Mouse (Mus musculus): ENCODE measurements around the gene Vav2. TPM values are rescaled to one million over a fixed set of nuclear protein-coding genes. Genes with fewer than 3 reads are reported as not detected.

The Vav2 gene
- polyA plus RNA-seq, 1 experiment from 2014 or later = 7.5 TPM

- Histone ChIP-seq H3K27ac (ENCODE audit: low read depth) (no peak overlapping the region), H3K36me3 (ENCODE audit: control insufficient read depth, insufficient read depth, low read length) (no peaks in the 10 kb centered on the region), H3K4me2 (ENCODE audit: low read length) (no peak overlapping the region), H3K27me3 (replicated peaks; ENCODE audit: control insufficient read depth, insufficient read depth, low read length) (no peaks in the 10 kb centered on the region), H3K9ac (ENCODE audit: low read length) (no peak overlapping the region), H3K9me3 (ENCODE audit: control insufficient read depth, low read length) (no peaks in the 10 kb centered on the region), H3K4me3 (ENCODE audit: low read depth, low read length) (no peak overlapping the region), H3K4me1 (replicated peaks; ENCODE audit: control insufficient read depth, insufficient read depth, low read length) (peaks cover 24% of the 10 kb centered on the region)
- DNase-seq (ENCODE audit: low spot score) (peak; percentile 92), ATAC-seq (replicated peaks; ENCODE audit: low FRiP score, low TSS enrichment, low read depth) (no peak; the same call in 1 of the 2 replicates)
- WGBS = under 1% methylated on average over 4 of the region's 4 CpGs
Measured at GRCm38 (mm10) chr2:27428071-27428470, 1.2 kb upstream of the Vav2 start.

DNA sequence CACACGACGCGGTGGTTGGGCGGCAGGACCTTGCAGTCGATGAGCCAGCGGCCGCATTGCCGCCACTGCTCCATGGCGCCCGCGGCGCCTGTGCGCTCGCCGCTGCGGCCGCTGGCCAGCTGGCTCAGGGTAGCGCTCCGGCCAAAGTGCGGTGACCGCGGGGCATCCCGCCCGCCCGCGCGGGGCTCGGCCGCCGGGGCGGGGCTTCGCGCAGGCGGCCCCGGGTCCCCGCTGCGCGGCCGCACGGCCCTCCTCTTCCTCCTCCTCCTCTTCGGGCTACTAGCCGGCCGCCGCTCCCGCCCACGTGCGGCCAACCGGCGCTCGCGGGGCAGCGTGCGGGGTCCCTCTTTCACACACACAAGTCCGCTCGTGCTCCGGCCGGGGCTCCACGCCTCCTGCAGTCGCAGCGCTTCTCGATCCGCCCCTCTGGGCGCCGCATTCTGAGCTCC is 403 bp downstream of the Vav2 start:
- H3K4me2 ChIP-seq (ENCODE audit: low read length) = peak overlapping the region; percentile 97
- H3K27ac ChIP-seq (ENCODE audit: low read depth) = peak overlapping the region; percentile 74
- H3K9ac ChIP-seq (ENCODE audit: low read length) = peak overlapping the region; percentile 78
- H3K4me1 ChIP-seq (replicated peaks; ENCODE audit: control insufficient read depth, insufficient read depth, low read length) = peaks cover 30% of the 10 kb centered on the region
- no peaks in the 10 kb centered on the region for H3K36me3 ChIP-seq (ENCODE audit: control insufficient read depth, insufficient read depth, low read length)
- ATAC-seq (replicated peaks; ENCODE audit: low FRiP score, low TSS enrichment, low read depth) = peak; percentile 42
- H3K4me3 ChIP-seq (ENCODE audit: low read depth, low read length) = peak overlapping the region; percentile 89
- WGBS = under 1% methylated on average over 35 of the region's 64 CpGs
- no peak for DNase-seq (ENCODE audit: low spot score)
- H3K27me3 ChIP-seq (replicated peaks; ENCODE audit: control insufficient read depth, insufficient read depth, low read length) = no peaks in the 10 kb centered on the region
- H3K9me3 ChIP-seq (ENCODE audit: control insufficient read depth, low read length) = no peaks in the 10 kb centered on the region

DNA sequence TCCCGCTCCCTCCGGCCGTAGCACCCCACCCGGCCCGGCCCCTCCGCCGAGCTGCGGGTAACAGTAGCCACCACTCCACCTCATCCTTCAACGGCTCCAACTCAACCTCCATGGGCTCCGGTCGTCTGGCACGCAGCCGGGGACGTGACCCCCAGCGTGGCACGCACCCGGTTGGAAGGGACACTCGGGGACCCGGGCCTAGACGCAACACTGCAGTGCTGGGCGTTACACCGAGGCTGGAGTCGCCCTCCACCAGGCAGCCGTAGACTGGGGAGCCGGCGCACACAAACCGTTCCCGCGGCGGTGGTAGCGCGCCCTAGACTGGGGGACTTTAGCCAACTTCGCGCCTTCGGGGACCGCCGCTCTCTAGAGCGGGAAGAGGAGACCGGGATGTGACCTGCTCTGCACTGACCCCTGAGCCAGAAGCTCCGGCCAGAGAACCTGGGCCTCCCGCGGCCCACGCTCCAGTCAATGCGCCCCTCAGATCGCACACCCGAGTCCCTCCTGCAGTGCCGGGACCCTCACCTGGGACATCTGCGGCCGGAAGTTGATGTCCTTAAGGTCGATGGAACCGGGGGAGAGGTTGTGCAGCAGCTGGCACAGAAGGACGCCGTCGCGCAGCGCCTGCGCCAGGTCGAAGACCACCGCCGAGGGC is 955 bp downstream of the Vav2 start:
- H3K4me3 ChIP-seq (ENCODE audit: low read depth, low read length) = peak overlapping the region; percentile 89
- peak; percentile 78 for DNase-seq (ENCODE audit: low spot score)
- H3K9ac ChIP-seq (ENCODE audit: low read length) = peak overlapping the region; percentile 78
- H3K36me3 ChIP-seq (ENCODE audit: control insufficient read depth, insufficient read depth, low read length) = no peaks in the 10 kb centered on the region
- H3K4me2 ChIP-seq (ENCODE audit: low read length) = peak overlapping the region; percentile 97
- H3K9me3 ChIP-seq (ENCODE audit: control insufficient read depth, low read length) = no peaks in the 10 kb centered on the region
- peak; percentile 6; the same call in 1 of the 2 replicates for ATAC-seq (replicated peaks; ENCODE audit: low FRiP score, low TSS enrichment, low read depth)
- WGBS = under 1% methylated on average over 58 of the region's 60 CpGs
- H3K27ac ChIP-seq (ENCODE audit: low read depth) = peak overlapping the region; percentile 74
- H3K27me3 ChIP-seq (replicated peaks; ENCODE audit: control insufficient read depth, insufficient read depth, low read length) = no peaks in the 10 kb centered on the region
- H3K4me1 ChIP-seq (replicated peaks; ENCODE audit: control insufficient read depth, insufficient read depth, low read length) = peaks cover 30% of the 10 kb centered on the region

GRCm38 (mm10) chr2:27425161-27425611 is 1.6 kb downstream of the Vav2 start:
- Histone ChIP-seq H3K27ac (ENCODE audit: low read depth) (peak overlapping the region; percentile 0; the same call in 1 of the 2 replicates), H3K9me3 (ENCODE audit: control insufficient read depth, low read length) (no peaks in the 10 kb centered on the region), H3K9ac (ENCODE audit: low read length) (peak overlapping the region; percentile 78), H3K36me3 (ENCODE audit: control insufficient read depth, insufficient read depth, low read length) (no peaks in the 10 kb centered on the region), H3K27me3 (replicated peaks; ENCODE audit: control insufficient read depth, insufficient read depth, low read length) (no peaks in the 10 kb centered on the region), H3K4me3 (ENCODE audit: low read depth, low read length) (peak overlapping the region; percentile 89), H3K4me1 (replicated peaks; ENCODE audit: control insufficient read depth, insufficient read depth, low read length) (peaks cover 31% of the 10 kb centered on the region), H3K4me2 (ENCODE audit: low read length) (peak overlapping the region; percentile 97)
- ATAC-seq (replicated peaks; ENCODE audit: low FRiP score, low TSS enrichment, low read depth) = no peak
- WGBS = 2% methylated on average over 20 of the region's 20 CpGs
- peak; percentile 74 for DNase-seq (ENCODE audit: low spot score)

- WGBS = 60% methylated on average over 7 of the region's 7 CpGs
- no peak overlapping the region for H3K4me3 ChIP-seq (ENCODE audit: low read depth, low read length)
- H3K27me3 ChIP-seq (replicated peaks; ENCODE audit: control insufficient read depth, insufficient read depth, low read length) = no peaks in the 10 kb centered on the region
- no peaks in the 10 kb centered on the region for H3K36me3 ChIP-seq (ENCODE audit: control insufficient read depth, insufficient read depth, low read length)
- H3K9ac ChIP-seq (ENCODE audit: low read length) = no peak overlapping the region
- H3K9me3 ChIP-seq (ENCODE audit: control insufficient read depth, low read length) = no peaks in the 10 kb centered on the region
- ATAC-seq (replicated peaks; ENCODE audit: low FRiP score, low TSS enrichment, low read depth) (no peak), DNase-seq (ENCODE audit: low spot score) (no peak)
- no peak overlapping the region for H3K27ac ChIP-seq (ENCODE audit: low read depth)
- H3K4me2 ChIP-seq (ENCODE audit: low read length) = no peak overlapping the region
- H3K4me1 ChIP-seq (replicated peaks; ENCODE audit: control insufficient read depth, insufficient read depth, low read length) = peaks cover 46% of the 10 kb centered on the region
Measured at GRCm38 (mm10) chr2:27423596-27423995, 3.2 kb downstream of the Vav2 start.

DNA sequence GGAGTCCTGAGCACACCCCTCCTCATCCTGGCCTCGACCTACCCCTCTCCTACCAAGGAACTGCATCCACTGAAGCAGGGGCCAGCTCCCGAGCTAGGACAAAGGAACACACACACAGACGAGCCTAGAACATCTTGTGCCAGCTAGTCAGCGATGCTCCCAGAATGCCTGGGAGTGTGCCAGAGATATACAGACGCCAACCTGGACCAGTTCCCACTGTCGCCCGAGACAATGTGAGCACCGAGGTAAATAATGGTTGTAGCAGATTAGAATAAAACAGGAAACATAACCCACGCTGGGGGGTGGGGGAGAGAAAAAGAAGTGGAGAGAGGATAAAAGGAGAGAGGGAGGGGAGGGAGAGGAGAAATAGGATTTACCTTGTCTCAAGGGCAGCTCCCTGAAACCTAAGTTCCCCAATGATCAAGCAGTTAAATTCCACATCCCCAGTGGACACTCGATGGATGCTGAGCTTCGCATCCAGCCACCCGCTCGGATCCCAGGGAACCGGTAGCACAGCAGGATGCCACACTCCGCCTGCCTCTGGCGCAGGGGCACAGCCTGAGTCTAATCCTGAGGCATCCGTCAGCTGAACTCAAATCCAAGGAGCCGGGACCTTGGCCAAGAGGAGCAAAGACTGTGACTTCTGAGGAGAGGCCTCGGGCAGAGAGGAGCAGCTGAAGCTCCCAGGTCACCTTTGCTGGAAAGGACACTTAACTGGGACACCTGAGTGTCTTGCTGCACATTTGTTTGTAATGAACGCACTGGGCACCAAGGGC is 5.4 kb downstream of the Vav2 start:
- Histone ChIP-seq H3K9me3 (ENCODE audit: control insufficient read depth, low read length) (no peaks in the 10 kb centered on the region), H3K4me1 (replicated peaks; ENCODE audit: control insufficient read depth, insufficient read depth, low read length) (peaks cover 55% of the 10 kb centered on the region), H3K27ac (ENCODE audit: low read depth) (no peak overlapping the region), H3K4me3 (ENCODE audit: low read depth, low read length) (no peak overlapping the region), H3K9ac (ENCODE audit: low read length) (no peak overlapping the region), H3K4me2 (ENCODE audit: low read length) (no peak overlapping the region), H3K36me3 (ENCODE audit: control insufficient read depth, insufficient read depth, low read length) (no peaks in the 10 kb centered on the region), H3K27me3 (replicated peaks; ENCODE audit: control insufficient read depth, insufficient read depth, low read length) (no peaks in the 10 kb centered on the region)
- ATAC-seq (replicated peaks; ENCODE audit: low FRiP score, low TSS enrichment, low read depth) (no peak), DNase-seq (ENCODE audit: low spot score) (no peak)
- 79% methylated on average over 20 of the region's 20 CpGs for WGBS

- Histone ChIP-seq H3K4me3 (ENCODE audit: low read depth, low read length) (no peak overlapping the region), H3K4me1 (replicated peaks; ENCODE audit: control insufficient read depth, insufficient read depth, low read length) (peaks cover 73% of the 10 kb centered on the region), H3K4me2 (ENCODE audit: low read length) (0 out of 2 replicates have a peak overlapping the region, but pooled peaks have one; percentile 0), H3K9me3 (ENCODE audit: control insufficient read depth, low read length) (no peaks in the 10 kb centered on the region), H3K36me3 (ENCODE audit: control insufficient read depth, insufficient read depth, low read length) (no peaks in the 10 kb centered on the region), H3K9ac (ENCODE audit: low read length) (no peak overlapping the region), H3K27me3 (replicated peaks; ENCODE audit: control insufficient read depth, insufficient read depth, low read length) (no peaks in the 10 kb centered on the region), H3K27ac (ENCODE audit: low read depth) (peak overlapping the region; percentile 36; the same call in 1 of the 2 replicates)
- peak; percentile 60 for DNase-seq (ENCODE audit: low spot score)
- WGBS = 14% methylated on average over 6 of the region's 6 CpGs
- ATAC-seq (replicated peaks; ENCODE audit: low FRiP score, low TSS enrichment, low read depth) = no peak
Measured at GRCm38 (mm10) chr2:27418577-27419070, 8.2 kb downstream of the Vav2 start.

- H3K9me3 ChIP-seq (ENCODE audit: control insufficient read depth, low read length) = no peaks in the 10 kb centered on the region
- no peak overlapping the region for H3K4me3 ChIP-seq (ENCODE audit: low read depth, low read length)
- H3K27me3 ChIP-seq (replicated peaks; ENCODE audit: control insufficient read depth, insufficient read depth, low read length) = no peaks in the 10 kb centered on the region
- no peak overlapping the region for H3K4me2 ChIP-seq (ENCODE audit: low read length)
- no peaks in the 10 kb centered on the region for H3K36me3 ChIP-seq (ENCODE audit: control insufficient read depth, insufficient read depth, low read length)
- H3K9ac ChIP-seq (ENCODE audit: low read length) = no peak overlapping the region
- WGBS = 59% methylated on average over 5 of the region's 5 CpGs
- H3K27ac ChIP-seq (ENCODE audit: low read depth) = peak overlapping the region; percentile 51
- no peak for DNase-seq (ENCODE audit: low spot score)
- ATAC-seq (replicated peaks; ENCODE audit: low FRiP score, low TSS enrichment, low read depth) = no peak
- peaks cover 71% of the 10 kb centered on the region for H3K4me1 ChIP-seq (replicated peaks; ENCODE audit: control insufficient read depth, insufficient read depth, low read length)
Measured at GRCm38 (mm10) chr2:27417648-27418153, 9.1 kb downstream of the Vav2 start.
